Mouse (Mus musculus) ES-E14 (cell line): ENCODE measurements at regions not wholly inside any gene's neighbourhood (a gene's known extent, or its start where the extent isn't known, plus 50 kb on each side); places are given as distances from the start of the nearest gene placed in this dataset.

Experiments used
- CHD2 ChIP-seq: IDR thresholded peaks from 2 replicates; pipeline ENCODE4 v1.6.1; 2014; ENCODE audit warnings: mild to moderate bottlenecking, low read depth, low read length, inconsistent platforms
- HCFC1 ChIP-seq: IDR thresholded peaks from 2 replicates; pipeline ENCODE4 v1.6.1; 2012; ENCODE audit warnings: low read length, inconsistent platforms, borderline replicate concordance; ENCODE audit not compliant: insufficient read depth
- MAFK ChIP-seq: IDR thresholded peaks from 2 replicates; pipeline ENCODE4 v1.6.1; 2014; ENCODE audit warnings: mild to moderate bottlenecking, low read depth, low read length, inconsistent platforms; ENCODE audit not compliant: insufficient read depth
- ZNF384 ChIP-seq: IDR thresholded peaks from 2 replicates; pipeline ENCODE4 v1.6.1; 2012; ENCODE audit warnings: low read depth, low read length, inconsistent platforms

GRCm38 (mm10) chr16:89678446-89679015 lies 107.5 kb upstream of the Krtap11-1 start:
- TF ChIP-seq ZNF384, result no peak
- no peak for TF ChIP-seq MAFK
- TF ChIP-seq CHD2, result no peak
- TF ChIP-seq HCFC1, result no peak
